Mouse (Mus musculus) limb, embryonic 11.5 days (tissue): ENCODE measurements around the gene Rps16. TPM values are rescaled to one million over a fixed set of nuclear protein-coding genes. Genes with fewer than 3 reads are reported as not detected.

Source experiments
- ATAC-seq: fragments of 200-750 bp; cut with Nextera tagmentation; 2 replicates; pipeline ENCODE4 v1.8.0; 2017; ENCODE audit warnings: low read depth; ENCODE audit not compliant: insufficient number of reproducible peaks, low FRiP score, low TSS enrichment
- DNase-seq: peaks from one replicate; pipeline ENCODE4 v3.0.0-alpha.2; 2015; ENCODE audit warnings: low spot score
- H3K27ac ChIP-seq: fragments of 300-500 bp; sonication (generic); replicated peaks from 2 replicates; pipeline ENCODE4 v1.5.1; 2014; ENCODE audit warnings: low read depth, mild to moderate bottlenecking, low read length
- H3K27me3 ChIP-seq: fragments of 300-500 bp; sonication (generic); 2 replicates; pipeline ENCODE4 v1.6.1; 2014; ENCODE audit warnings: mild to moderate bottlenecking, low read length, mixed read lengths; ENCODE audit not compliant: control insufficient read depth, insufficient read depth
- H3K36me3 ChIP-seq: fragments of 300-500 bp; sonication (generic); 2 replicates; pipeline ENCODE4 v1.6.1; 2014; ENCODE audit warnings: mild to moderate bottlenecking, low read length, moderate library complexity, mixed read lengths; ENCODE audit not compliant: control insufficient read depth, insufficient read depth
- H3K4me1 ChIP-seq: fragments of 300-500 bp; sonication (generic); 2 replicates; pipeline ENCODE4 v1.6.1; 2014; ENCODE audit warnings: low read length, mixed read lengths; ENCODE audit not compliant: control insufficient read depth, insufficient read depth
- H3K4me2 ChIP-seq: fragments of 300-500 bp; sonication (generic); 2 replicates; pipeline ENCODE4 v1.6.1; 2014; ENCODE audit warnings: low read depth, mild to moderate bottlenecking, moderate library complexity; ENCODE audit not compliant: severe bottlenecking
- H3K4me3 ChIP-seq: fragments of 300-500 bp; sonication (generic); 2 replicates; pipeline ENCODE4 v1.5.1; 2014; ENCODE audit warnings: low read depth, low read length
- H3K9ac ChIP-seq: fragments of 300-500 bp; sonication (generic); 2 replicates; pipeline ENCODE4 v1.6.1; 2014; ENCODE audit warnings: mild to moderate bottlenecking, low read length
- H3K9me3 ChIP-seq: fragments of 300-500 bp; sonication (generic); 2 replicates; pipeline ENCODE4 v1.6.1; 2016; ENCODE audit warnings: low read length; ENCODE audit not compliant: control insufficient read depth
- WGBS: fragments of 180-500 bp; shearing (Covaris S2); extraction: QIAGEN DNeasy Blood & Tissue Kit; methylation state at CpG from one replicate; pipeline ENCODE4 v1.1.7; 2014; 5-methylcytosine and 5-hydroxymethylcytosine counted together
- polyA plus RNA-seq: library from polyadenylated mRNA; unstranded; fragments of >200 nt; fragmentation: Nextera tagmentation; extraction: Ambion mirVana; gene quantifications from 2 replicates; pipeline ENCODE4 v1.2.1, GENCODE M21; 2014

The Rps16 gene
- polyA plus RNA-seq, 1 experiment from 2014 or later, result 1,120 TPM

DNA sequence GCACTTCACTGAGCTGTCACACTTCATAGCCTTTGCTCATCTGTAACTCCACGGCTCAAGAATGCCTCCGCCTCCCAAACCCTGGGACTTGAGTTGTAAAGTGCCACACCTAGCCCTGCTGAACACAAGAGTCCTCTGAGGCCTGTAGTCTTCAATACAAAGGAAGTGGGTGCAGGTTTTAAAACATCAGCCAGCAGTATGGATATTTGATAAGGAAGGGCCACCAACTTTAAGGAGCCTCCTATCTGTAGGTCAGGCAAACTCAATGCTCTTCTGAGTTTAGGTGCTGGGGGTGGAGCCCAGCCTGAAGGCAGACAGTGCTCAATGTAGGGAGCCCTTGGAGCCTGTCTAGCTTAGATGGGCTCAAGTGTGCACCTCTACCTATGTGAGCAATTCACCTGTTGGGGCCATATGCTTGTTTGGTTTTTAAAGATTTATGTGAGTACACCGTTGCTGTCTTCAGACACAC, 3.7 kb downstream of the Rps16 start:
- WGBS, result 86% methylated on average over 3 of the region's 3 CpGs
- ATAC-seq (no peak), DNase-seq (no peak)
- Histone ChIP-seq H3K4me3 (no peak overlapping the region), H3K4me1 (peaks cover 20% of the 10 kb centered on the region), H3K4me2 (no peak overlapping the region), H3K27me3 (no peaks in the 10 kb centered on the region), H3K9me3 (no peaks in the 10 kb centered on the region), H3K9ac (no peak overlapping the region), H3K27ac (no peak overlapping the region), H3K36me3 (peaks cover 17% of the 10 kb centered on the region)

DNA sequence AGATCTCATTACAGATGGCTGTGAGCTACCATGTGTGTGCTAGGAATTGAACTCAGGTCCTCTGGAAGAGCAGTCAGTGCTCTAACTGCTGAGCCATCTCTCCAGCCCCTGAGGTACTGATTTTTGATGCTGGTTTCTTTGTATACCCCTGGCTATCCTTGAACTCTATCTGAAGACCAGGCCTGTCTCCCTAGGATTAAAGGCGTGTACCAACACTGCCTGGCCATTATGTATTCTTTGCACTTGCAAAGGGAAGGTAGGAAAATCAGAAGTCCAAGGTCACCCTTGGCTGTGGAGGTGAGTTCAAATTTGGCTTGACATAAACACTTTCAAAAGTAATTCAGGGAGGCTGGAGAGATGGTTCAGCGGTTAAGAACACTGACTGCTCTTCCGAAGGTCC, 4.1 kb downstream of the Rps16 start:
- ATAC-seq (no peak), DNase-seq (no peak)
- no peak overlapping the region for H3K4me2 ChIP-seq
- peaks cover 19% of the 10 kb centered on the region for H3K4me1 ChIP-seq
- 89% methylated on average over 3 of the region's 3 CpGs for WGBS
- no peak overlapping the region for H3K4me3 ChIP-seq
- no peaks in the 10 kb centered on the region for H3K9me3 ChIP-seq
- H3K27ac ChIP-seq, result no peak overlapping the region
- peaks cover 20% of the 10 kb centered on the region for H3K36me3 ChIP-seq
- H3K9ac ChIP-seq, result no peak overlapping the region
- no peaks in the 10 kb centered on the region for H3K27me3 ChIP-seq

GRCm38 (mm10) chr7:28355221-28355620, 4.8 kb downstream of the Rps16 start:
- Histone ChIP-seq H3K9me3 (no peaks in the 10 kb centered on the region), H3K4me2 (no peak overlapping the region), H3K36me3 (peaks cover 26% of the 10 kb centered on the region), H3K9ac (no peak overlapping the region), H3K4me3 (no peak overlapping the region), H3K27me3 (no peaks in the 10 kb centered on the region), H3K27ac (no peak overlapping the region), H3K4me1 (peaks cover 14% of the 10 kb centered on the region)
- ATAC-seq, result no peak
- DNase-seq, result no peak
- 88% methylated on average over 3 of the region's 3 CpGs for WGBS

DNA sequence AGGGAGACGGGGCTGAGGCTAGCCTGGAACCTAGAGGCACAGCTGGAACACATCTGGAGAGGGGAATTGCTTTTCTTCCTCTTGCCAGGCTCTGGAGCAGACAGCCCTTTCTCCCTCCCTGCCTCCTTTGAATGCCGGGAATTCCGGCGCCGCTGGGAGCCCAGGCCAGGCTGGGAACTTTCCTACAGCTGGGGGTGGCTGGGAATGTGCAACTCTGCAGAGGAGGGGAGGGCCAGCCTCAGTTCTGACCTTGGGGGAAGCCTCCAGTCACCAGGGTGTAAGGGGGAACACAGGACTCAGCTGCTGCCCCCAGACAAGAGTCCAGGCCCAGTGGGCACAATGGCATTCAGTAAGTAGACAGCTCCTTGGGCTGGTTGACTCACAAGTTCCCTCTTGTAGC, 6.5 kb downstream of the Rps16 start:
- whole genome bisulfite sequencing, result 0% methylated on average over 5 of the region's 5 CpGs
- no peaks in the 10 kb centered on the region for H3K27me3 ChIP-seq
- no peak overlapping the region for H3K4me3 ChIP-seq
- H3K9ac ChIP-seq, result peak overlapping the region; percentile 28; the same call in 1 of the 2 replicates
- ATAC-seq (peak; percentile 53; the same call in 1 of the 2 replicates), DNase-seq (peak; percentile 75)
- H3K36me3 ChIP-seq, result peaks cover 37% of the 10 kb centered on the region
- H3K4me1 ChIP-seq, result peaks cover 9% of the 10 kb centered on the region
- peak overlapping the region; percentile 84 for H3K27ac ChIP-seq
- H3K4me2 ChIP-seq, result no peak overlapping the region
- H3K9me3 ChIP-seq, result no peaks in the 10 kb centered on the region

DNA sequence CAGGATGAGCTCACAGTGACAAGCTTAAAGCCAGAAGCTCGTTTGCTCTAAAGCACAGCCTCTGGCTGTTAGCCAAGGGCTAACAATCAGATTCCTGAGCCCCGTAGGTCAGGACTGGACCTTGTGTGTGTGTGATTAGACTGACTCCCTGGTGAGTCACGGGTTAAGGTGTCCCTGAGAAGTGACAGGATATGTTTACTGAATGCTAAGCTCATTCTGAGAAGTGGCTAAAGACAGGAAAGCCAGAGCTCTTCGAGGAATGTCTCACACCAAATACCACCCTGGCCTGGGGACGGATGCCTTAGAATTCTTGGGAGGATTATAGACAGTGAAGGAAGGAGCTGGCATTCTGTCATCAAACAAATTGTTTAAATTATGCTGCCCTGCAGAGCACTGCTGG, 7.5 kb downstream of the Rps16 start:
- H3K27me3 ChIP-seq, result no peaks in the 10 kb centered on the region
- no peak overlapping the region; the same call in 1 of the 2 replicates for H3K27ac ChIP-seq
- no peaks in the 10 kb centered on the region for H3K9me3 ChIP-seq
- H3K4me3 ChIP-seq, result no peak overlapping the region
- no peak overlapping the region for H3K9ac ChIP-seq
- WGBS, result 9% methylated on average over 5 of the region's 5 CpGs
- peaks cover 9% of the 10 kb centered on the region for H3K4me1 ChIP-seq
- no peak for DNase-seq
- H3K4me2 ChIP-seq, result no peak overlapping the region
- H3K36me3 ChIP-seq, result peaks cover 43% of the 10 kb centered on the region
- ATAC-seq, result no peak

DNA sequence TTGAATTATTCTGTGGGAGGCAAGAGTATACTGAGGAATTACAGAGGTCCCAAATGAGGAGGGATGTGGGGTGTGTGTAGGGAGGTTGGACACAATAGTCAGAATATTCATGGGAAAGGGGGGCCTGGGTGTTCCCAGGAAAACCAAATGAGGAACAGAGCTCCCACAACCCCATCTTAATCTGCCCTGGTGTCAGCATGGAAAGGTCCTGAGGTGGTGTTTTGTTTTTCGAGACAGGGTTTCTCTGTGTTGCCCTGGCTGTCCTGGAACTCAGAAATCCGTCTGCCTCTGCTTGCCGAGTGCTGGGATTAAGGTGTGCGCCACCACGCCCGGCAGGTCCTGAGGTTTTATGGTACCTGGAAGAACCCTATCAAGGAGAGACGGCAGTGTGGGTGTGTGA, 8.0 kb downstream of the Rps16 start:
- Histone ChIP-seq H3K4me2 (no peak overlapping the region), H3K4me1 (peaks cover 9% of the 10 kb centered on the region), H3K36me3 (peaks cover 43% of the 10 kb centered on the region), H3K9ac (no peak overlapping the region), H3K9me3 (no peaks in the 10 kb centered on the region), H3K4me3 (no peak overlapping the region), H3K27me3 (no peaks in the 10 kb centered on the region), H3K27ac (no peak overlapping the region)
- ATAC-seq (no peak), DNase-seq (no peak)
- 65% methylated on average over 7 of the region's 7 CpGs for whole genome bisulfite sequencing

- no peaks in the 10 kb centered on the region for H3K27me3 ChIP-seq
- 90% methylated on average over 10 of the region's 10 CpGs for WGBS
- no peak overlapping the region for H3K4me3 ChIP-seq
- H3K27ac ChIP-seq, result no peak overlapping the region
- H3K9me3 ChIP-seq, result no peaks in the 10 kb centered on the region
- H3K4me1 ChIP-seq, result peaks cover 9% of the 10 kb centered on the region
- DNase-seq (no peak), ATAC-seq (no peak)
- H3K4me2 ChIP-seq, result no peak overlapping the region
- no peak overlapping the region for H3K9ac ChIP-seq
- peaks cover 41% of the 10 kb centered on the region for H3K36me3 ChIP-seq
Observed at GRCm38 (mm10) chr7:28359854-28360253, 9.4 kb downstream of the Rps16 start.

DNA sequence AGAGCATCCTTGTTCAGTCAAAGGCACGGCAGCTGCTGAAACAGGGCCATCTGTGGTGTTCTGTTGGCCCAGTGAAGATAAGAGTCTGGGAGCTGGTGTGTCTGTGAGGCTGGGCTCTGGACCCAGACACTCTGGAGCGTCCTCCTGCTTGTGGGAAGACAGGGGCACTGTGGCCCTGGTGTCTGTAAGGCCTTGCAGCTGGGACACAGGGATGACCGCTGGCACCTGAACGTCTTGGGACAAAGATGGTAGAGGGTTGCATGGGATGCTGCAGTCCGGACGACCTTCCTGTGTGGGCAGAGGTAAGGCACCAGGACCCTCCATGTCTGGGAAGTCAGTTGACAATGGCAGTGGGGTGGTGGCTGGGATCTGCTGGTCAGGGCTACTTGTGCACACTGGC, 9.8 kb downstream of the Rps16 start:
- H3K9me3 ChIP-seq, result no peaks in the 10 kb centered on the region
- no peaks in the 10 kb centered on the region for H3K27me3 ChIP-seq
- no peak overlapping the region for H3K9ac ChIP-seq
- H3K4me2 ChIP-seq, result no peak overlapping the region
- H3K4me3 ChIP-seq, result no peak overlapping the region
- peaks cover 46% of the 10 kb centered on the region for H3K36me3 ChIP-seq
- no peak for ATAC-seq
- no peak overlapping the region for H3K27ac ChIP-seq
- peaks cover 9% of the 10 kb centered on the region for H3K4me1 ChIP-seq
- DNase-seq, result no peak
- 97% methylated on average over 6 of the region's 6 CpGs for WGBS

GRCm38 (mm10) chr7:28361647-28362341, 11.3 kb downstream of the Rps16 start:
- H3K36me3 ChIP-seq, result peaks cover 50% of the 10 kb centered on the region
- no peak overlapping the region for H3K4me2 ChIP-seq
- no peaks in the 10 kb centered on the region for H3K27me3 ChIP-seq
- DNase-seq (no peak), ATAC-seq (no peak)
- 97% methylated on average over 19 of the region's 20 CpGs for WGBS
- H3K4me3 ChIP-seq, result no peak overlapping the region
- H3K9ac ChIP-seq, result no peak overlapping the region
- no peaks in the 10 kb centered on the region for H3K9me3 ChIP-seq
- no peak overlapping the region for H3K27ac ChIP-seq
- peaks cover 9% of the 10 kb centered on the region for H3K4me1 ChIP-seq
